Mouse (Mus musculus): ENCODE measurements around the gene Ric3.

GRCm38 (mm10) chr7:108985934-108986708 is 97.0 kb downstream of the Ric3 start:
- TF ChIP-seq CTCF (IDR thresholded peaks at IDR 0.05) (no peak), EP300 (IDR thresholded peaks at IDR 0.05; ENCODE audit: insufficient read depth, low read depth, low read length) (no peak), POLR2A (IDR thresholded peaks at IDR 0.05; ENCODE audit: insufficient read depth, low read depth, low read length) (no peak)

Measured in heart, adult 2 months (tissue).